7 mouse cellular contexts compared by ENCODE assay signal in genomic region chr1:165708686-165709380, GRCm38 (mm10). TPM values are rescaled to one million over a fixed set of nuclear protein-coding genes. Genes with fewer than 3 reads are reported as not detected.
DNase-seq lines count a peak whose midpoint lies in the region; ATAC-seq lines count a peak whose summit lies in the region.

No protein-coding gene starts in this region.

- 32% methylated on average over 9 of the region's 9 CpGs for WGBS in midbrain, embryonic 12.5 days

- no peak overlapping the region for H3K27ac ChIP-seq in midbrain, embryonic 12.5 days (replicated peaks)

- peak overlapping the region; percentile 93 for H3K4me2 ChIP-seq in midbrain, embryonic 12.5 days (replicated peaks)

- H3K9me3 ChIP-seq in midbrain, embryonic 12.5 days, result no peaks in the 10 kb centered on the region

- no peaks in the 10 kb centered on the region for H3K36me3 ChIP-seq in midbrain, embryonic 12.5 days

- H3K27me3 ChIP-seq in midbrain, embryonic 12.5 days, result peaks cover 58% of the 10 kb centered on the region

- DNase-seq in A20 (ENCODE audit: low read depth, low spot score), result peak; percentile 54
- peak; percentile 68 for DNase-seq in CD4-positive helper T cell, adult 2 months (ENCODE audit: low read depth, low spot score)
- DNase-seq in heart, postnatal 4 days, result peak; percentile 51
- no peak for DNase-seq in cerebellum, postnatal 25 days
- DNase-seq in right cerebral cortex, postnatal 4 days, result no peak
- no peak for DNase-seq in adrenal gland, postnatal 10 days

- H3K9ac ChIP-seq in midbrain, embryonic 12.5 days (replicated peaks), result no peak overlapping the region

- ATAC-seq in midbrain, embryonic 12.5 days (ENCODE audit: low FRiP score, low read depth), result no peak

- H3K4me1 ChIP-seq in midbrain, embryonic 12.5 days, result 0 out of 2 replicates have a peak, but pooled peaks cover 3% of the 10 kb centered on the region

- H3K4me3 ChIP-seq in midbrain, embryonic 12.5 days, result 0 out of 2 replicates have a peak overlapping the region, but pooled peaks have one; percentile 56

RNA-seq across cellular contexts. Expression of gene Rcsd1, which starts 0.7 kb away (rescaled TPM):
- 100 to 1,000 TPM; 107 to 115 TPM for total RNA-seq in heart, postnatal 4 days (2021)
- polyA plus RNA-seq in midbrain, embryonic 12.5 days (2016; fragmentation: Nextera tagmentation; extraction: Ambion mirVana), result 9.3 and 13.2 TPM in 2 replicates
- 10 to 100 TPM; 27.8 to 32.6 TPM for total RNA-seq in adrenal gland, postnatal 10 days (2021)

RNA-seq across cellular contexts. Expression of gene Creg1, which starts 54.7 kb away (rescaled TPM):
- total RNA-seq in heart, postnatal 4 days (2021), result 10 to 100 TPM; 24.3 to 28.7 TPM
- polyA plus RNA-seq in midbrain, embryonic 12.5 days (2016; fragmentation: Nextera tagmentation; extraction: Ambion mirVana), result 27.1 and 31.6 TPM in 2 replicates
- 10 to 100 TPM; 51.2 TPM for total RNA-seq in adrenal gland, postnatal 10 days (2021)

Comparison
In these comparisons a context has a peak if more than half of its experiments do, and no peak if none do; other contexts are left out.
1. DNase-seq: peak in A20 (single experiment), CD4-positive helper T cell, adult 2 months (single experiment) and heart, postnatal 4 days (single experiment); none in cerebellum, postnatal 25 days (0 of 2), right cerebral cortex, postnatal 4 days (single experiment) and adrenal gland, postnatal 10 days (single experiment).